Mouse (Mus musculus): ENCODE measurements around the gene Gm8374. TPM values are rescaled to one million over a fixed set of nuclear protein-coding genes. Genes with fewer than 3 reads are reported as not detected.
"Not testable (repeated sequence)": the region's sequence is repeated elsewhere in the genome, so short reads cannot be mapped to it uniquely, and the experiment has no call there.

The Gm8374 gene
- polyA plus RNA-seq (2012; fragmentation: generic; extraction: Trizol), result not detected
- long read RNA-seq, experiment 1, result 0 reads
- long read RNA-seq, experiment 2, result 0 reads

- H3K27me3 ChIP-seq (ENCODE audit: control insufficient read depth, insufficient read depth, insufficient read length); H3K4me3 ChIP-seq (ENCODE audit: insufficient read depth, poor library complexity, severe bottlenecking); H3K36me3 ChIP-seq (ENCODE audit: control insufficient read depth, insufficient read depth); H3K79me2 ChIP-seq (ENCODE audit: control insufficient read depth, insufficient read depth); H3K79me3 ChIP-seq (ENCODE audit: low read depth); H3ac ChIP-seq (ENCODE audit: control insufficient read depth, insufficient read length, low read depth): not testable (repeated sequence)
Measured at GRCm38 (mm10) chr14:7365034-7365433, at the start of gene Gm8374. Gm8374 (minus strand) TSS chr14:7365134.

DNA sequence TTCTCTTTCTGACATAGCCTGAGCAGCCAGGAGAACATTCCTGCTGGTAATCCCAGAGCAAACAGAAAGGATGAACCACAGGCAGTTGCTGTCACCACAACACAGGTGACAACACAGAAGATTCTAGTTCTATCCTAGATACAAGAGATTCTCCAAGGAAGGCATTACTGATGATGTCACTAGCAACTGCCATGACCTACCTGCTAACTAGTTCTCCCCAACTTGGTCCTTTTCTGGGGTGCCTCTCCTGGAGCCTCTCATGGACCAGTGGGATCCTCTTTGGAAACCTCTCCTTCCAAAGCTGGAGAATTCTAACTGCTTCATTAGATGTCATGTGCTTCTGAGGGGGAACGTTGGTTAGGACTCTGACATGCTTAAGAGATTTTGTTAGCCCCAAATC, 32.6 kb downstream of the Gm8374 start, which contains the start of gene Gm5797:
TSS of gene Gm5797 (minus strand) at position 101 of the 400 bp plus-strand sequence.
- not testable (repeated sequence) for H3K27me3 ChIP-seq (ENCODE audit: control insufficient read depth, insufficient read depth, insufficient read length); H3K36me3 ChIP-seq (ENCODE audit: control insufficient read depth, insufficient read depth); H3K4me3 ChIP-seq (ENCODE audit: insufficient read depth, poor library complexity, severe bottlenecking); H3K79me3 ChIP-seq (ENCODE audit: low read depth); H3K79me2 ChIP-seq (ENCODE audit: control insufficient read depth, insufficient read depth); H3ac ChIP-seq (ENCODE audit: control insufficient read depth, insufficient read length, low read depth)

- H3ac ChIP-seq (ENCODE audit: control insufficient read depth, insufficient read length, low read depth); H3K79me2 ChIP-seq (ENCODE audit: control insufficient read depth, insufficient read depth); H3K36me3 ChIP-seq (ENCODE audit: control insufficient read depth, insufficient read depth); H3K4me3 ChIP-seq (ENCODE audit: insufficient read depth, poor library complexity, severe bottlenecking); H3K79me3 ChIP-seq (ENCODE audit: low read depth); H3K27me3 ChIP-seq (ENCODE audit: control insufficient read depth, insufficient read depth, insufficient read length): not testable (repeated sequence)
Measured at GRCm38 (mm10) chr14:7315093-7315492, 49.8 kb downstream of the Gm8374 start.

- H3K4me3 ChIP-seq (ENCODE audit: insufficient read depth, poor library complexity, severe bottlenecking); H3K36me3 ChIP-seq (ENCODE audit: control insufficient read depth, insufficient read depth); H3K79me3 ChIP-seq (ENCODE audit: low read depth); H3ac ChIP-seq (ENCODE audit: control insufficient read depth, insufficient read length, low read depth); H3K79me2 ChIP-seq (ENCODE audit: control insufficient read depth, insufficient read depth); H3K27me3 ChIP-seq (ENCODE audit: control insufficient read depth, insufficient read depth, insufficient read length): not testable (repeated sequence)
Measured at GRCm38 (mm10) chr14:7314661-7315060, 50.3 kb downstream of the Gm8374 start, which contains the start of gene Gm3739. Gm3739 (minus strand) TSS chr14:7315049.

Other genes starting within 250 kb of the Gm8374 start
- not detected for gene Gm6676, start 239.7 kb downstream of the Gm8374 start, polyA plus RNA-seq (2012; fragmentation: generic; extraction: Trizol)
- not detected for gene Gm3512, start 190.6 kb downstream of the Gm8374 start, polyA plus RNA-seq (2012; fragmentation: generic; extraction: Trizol)
- gene Gm16434, start 170.6 kb downstream of the Gm8374 start, polyA plus RNA-seq (2012; fragmentation: generic; extraction: Trizol), result not detected
- not detected for gene Gm3727, start 100.4 kb downstream of the Gm8374 start, polyA plus RNA-seq (2012; fragmentation: generic; extraction: Trizol)
- not detected for gene Gm3739, start 50.1 kb downstream of the Gm8374 start, polyA plus RNA-seq (2012; fragmentation: generic; extraction: Trizol)
- not detected for gene Gm5797, start 32.7 kb downstream of the Gm8374 start, polyA plus RNA-seq (2012; fragmentation: generic; extraction: Trizol)
- gene Gm3755, start 85.8 kb upstream of the Gm8374 start, polyA plus RNA-seq (2012; fragmentation: generic; extraction: Trizol), result not detected
- gene Gm3752, start 118.6 kb upstream of the Gm8374 start, polyA plus RNA-seq (2012; fragmentation: generic; extraction: Trizol), result not detected
- not detected for gene Gm3558, start 203.4 kb upstream of the Gm8374 start, polyA plus RNA-seq (2012; fragmentation: generic; extraction: Trizol)
- gene Gm10338, start 230.5 kb upstream of the Gm8374 start, polyA plus RNA-seq (2012; fragmentation: generic; extraction: Trizol), result not detected

Data from C2C12 (cell line).